Mouse (Mus musculus): ENCODE data around the gene Oxld1.

DNA sequence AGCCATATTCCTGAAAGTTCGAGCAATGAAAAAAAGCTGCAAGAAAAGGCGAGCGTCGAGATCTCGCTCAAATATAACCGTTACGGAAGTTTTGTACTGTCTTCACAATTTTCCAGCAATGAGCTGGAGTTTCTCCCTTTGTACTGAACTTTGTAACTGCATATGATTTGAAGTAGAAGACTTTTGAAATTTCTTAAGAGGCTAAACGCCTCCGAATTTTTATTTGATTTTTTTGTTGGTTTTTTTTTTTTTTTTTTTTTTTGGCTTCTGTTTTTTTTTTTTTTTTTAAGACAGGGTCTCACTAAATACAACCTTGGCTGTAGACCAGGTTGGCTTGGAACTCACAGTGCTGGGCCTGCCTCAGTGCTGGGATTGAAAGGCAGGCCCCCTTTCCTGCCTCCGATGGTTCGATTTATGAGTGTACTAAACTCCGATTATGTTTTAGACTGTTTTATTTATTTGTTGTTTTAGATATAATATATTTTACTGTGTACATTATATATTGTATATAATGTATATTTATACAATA is 19.9 kb downstream of the Oxld1 start:
- TF ChIP-seq CTCF (IDR thresholded peaks at IDR 0.05; ENCODE audit: insufficient read depth, low read length) (no peak), POLR2A (IDR thresholded peaks at IDR 0.05; ENCODE audit: borderline replicate concordance, extremely low read depth, low read depth, low read length) (no peak)
